Mouse (Mus musculus) megakaryocyte, adult 5-6 weeks (primary cell): ENCODE results near the gene Gm20817. TPM values are rescaled to one million over a fixed set of nuclear protein-coding genes. Genes with fewer than 3 reads are reported as not detected.
"Not testable (repeated sequence)": the region's sequence is repeated elsewhere in the genome, so short reads cannot be mapped to it uniquely, and the experiment has no call there.

ENCODE experiments used
- ATAC-seq: 2 replicates; pipeline ENCODE4 v1.8.0; 2016; ENCODE audit warnings: mild to moderate bottlenecking, inconsistent platforms; ENCODE audit not compliant: poor library complexity, severe bottlenecking
- total RNA-seq, 2 experiments: library from RNA; stranded (forward) in 1 of 2; stranded (reverse) in 1 of 2; fragments of 153-499, 151-499 nt in 1 of 2; fragments of 221-1000, 200-1000 nt in 1 of 2; gene quantifications; 2 replicates each; pipeline versions ENCODE4 v1.2.3 to v1.2.4; 2015 to 2017

Gene Gm20817
- not detected in 2 replicates for total RNA-seq (2015)
- total RNA-seq (2017): not detected in 2 replicates

DNA sequence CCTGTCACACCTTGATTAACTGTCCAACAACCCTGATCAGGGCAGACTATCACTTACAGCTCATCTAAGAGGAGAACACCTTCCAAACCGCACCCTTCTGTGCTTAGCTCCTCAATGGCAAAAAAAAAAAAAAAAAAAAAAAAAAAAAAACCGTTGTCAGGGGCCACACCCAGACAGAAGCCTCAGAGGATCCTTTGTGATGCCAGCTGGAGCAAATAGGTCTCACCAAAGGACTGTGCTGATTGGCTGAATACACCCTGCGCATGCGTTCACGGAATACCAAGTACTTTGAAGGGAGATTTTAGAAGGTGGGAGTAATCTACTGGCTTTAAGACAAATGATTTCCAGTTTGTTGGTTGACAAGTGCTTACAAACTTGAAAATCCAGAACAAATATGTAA lies at the start of gene Gm20817:
Gene Gm20817, minus strand, starts transcription at position 101 of the 400 bp plus-strand sequence.
- not testable (repeated sequence) for ATAC-seq
